Mouse (Mus musculus) layer of hippocampus, adult 9-10 months (tissue): ENCODE results near the gene Gsg1l2.

Experiments used
- DNase-seq: peaks from one replicate; pipeline ENCODE4 v3.0.0; 2022; ENCODE audit warnings: low spot score

Gene Gsg1l2

GRCm38 (mm10) chr11:67774379-67774778 is at the start of gene Gsg1l2:
Gene Gsg1l2, plus strand, starts transcription at chr11:67774608.
- DNase-seq, result no peak

DNA sequence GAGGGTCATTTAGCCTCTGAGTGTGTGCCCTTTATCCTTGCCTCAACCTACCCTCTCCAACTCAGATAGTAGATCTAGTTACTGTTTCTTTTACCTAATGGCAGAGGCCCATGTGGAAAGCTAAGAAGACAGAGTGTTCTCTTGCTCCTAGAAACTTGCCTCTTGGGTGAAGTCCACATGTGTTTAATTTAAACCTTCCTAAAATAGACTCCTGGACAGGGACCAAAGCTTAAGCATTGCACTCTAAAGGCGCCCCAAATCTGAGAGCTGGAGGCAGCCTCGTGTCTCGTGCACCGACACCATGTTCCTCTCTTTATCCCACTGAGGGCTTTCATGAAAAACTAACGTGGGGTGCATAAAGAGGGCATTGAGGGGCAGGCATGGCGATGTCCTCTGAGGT is 47.3 kb upstream of the Gsg1l2 start:
- no peak for DNase-seq

- DNase-seq, result no peak
Measured at GRCm38 (mm10) chr11:67728726-67729125, 45.7 kb upstream of the Gsg1l2 start.

GRCm38 (mm10) chr11:67731056-67731455 is 43.4 kb upstream of the Gsg1l2 start:
- DNase-seq, result no peak

GRCm38 (mm10) chr11:67733726-67734125 is 40.7 kb upstream of the Gsg1l2 start:
- DNase-seq, result no peak

DNA sequence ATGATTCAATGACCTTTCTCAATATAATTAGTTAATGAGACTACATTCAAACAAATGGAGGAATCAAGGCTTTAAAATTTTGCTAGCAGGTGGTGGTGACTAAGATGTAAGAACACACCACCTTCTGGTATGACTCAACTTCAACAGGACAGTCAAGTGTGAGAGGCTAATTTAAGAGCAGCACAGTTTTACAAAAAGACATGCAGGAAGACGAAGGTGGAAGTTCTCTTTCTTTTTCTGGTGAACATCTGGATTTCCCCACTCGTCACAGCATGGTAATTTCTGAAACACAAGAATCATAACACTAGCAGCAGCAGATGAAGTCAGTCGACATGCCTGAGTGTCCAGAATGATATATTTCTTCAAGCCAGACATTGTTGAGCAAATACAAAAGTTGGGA is 39.8 kb upstream of the Gsg1l2 start:
- DNase-seq, result no peak

DNA sequence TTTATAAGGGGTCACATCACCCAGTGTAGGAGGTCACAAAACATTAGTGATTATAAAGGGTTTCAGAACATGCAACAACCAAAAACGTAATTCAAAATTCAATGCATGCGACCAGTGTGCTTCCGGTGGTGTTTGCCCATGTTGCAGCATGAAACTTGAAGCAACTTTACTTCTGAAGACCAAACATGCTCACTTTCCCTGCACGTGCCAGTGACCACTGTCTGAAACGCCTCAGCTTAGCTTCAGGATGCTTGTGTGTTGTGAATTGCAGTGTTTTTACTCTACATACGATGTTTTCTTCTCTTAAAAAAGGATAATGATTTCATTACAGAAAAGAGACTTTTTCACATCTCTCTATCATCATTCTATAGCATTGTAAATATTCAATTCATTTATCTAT is 36.1 kb upstream of the Gsg1l2 start:
- DNase-seq, result no peak

DNA sequence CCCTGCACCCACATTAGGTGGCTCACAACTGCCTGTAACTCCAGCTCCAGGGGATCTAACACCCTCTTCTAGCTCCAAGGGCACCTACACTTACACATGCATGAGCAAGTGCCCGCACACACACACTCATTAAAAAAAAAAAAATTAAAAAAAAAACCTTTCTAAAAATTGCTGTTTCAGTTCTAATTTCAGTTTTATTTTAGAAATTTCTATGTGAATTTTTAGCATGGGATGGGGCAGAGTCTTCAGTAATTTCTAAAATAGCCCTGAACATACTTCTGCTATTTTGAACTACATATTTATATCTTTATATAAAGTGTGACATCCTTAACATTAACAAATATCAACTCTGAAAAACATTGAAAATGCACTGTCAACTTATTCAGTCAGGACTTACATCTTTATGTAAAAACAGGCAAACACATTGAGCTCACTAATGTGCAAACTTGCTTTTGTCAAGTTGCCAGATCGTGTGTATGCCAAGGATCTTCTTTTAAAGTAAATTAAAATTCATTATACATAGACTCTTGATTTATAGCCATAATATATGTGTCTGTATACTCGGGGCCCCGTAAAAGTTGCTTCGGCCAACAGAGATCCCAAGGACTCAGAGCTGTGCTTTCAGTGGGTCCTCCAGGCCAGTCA is 35.4 kb upstream of the Gsg1l2 start:
- no peak for DNase-seq

GRCm38 (mm10) chr11:67741569-67741968 is 32.8 kb upstream of the Gsg1l2 start:
- DNase-seq, result no peak

DNA sequence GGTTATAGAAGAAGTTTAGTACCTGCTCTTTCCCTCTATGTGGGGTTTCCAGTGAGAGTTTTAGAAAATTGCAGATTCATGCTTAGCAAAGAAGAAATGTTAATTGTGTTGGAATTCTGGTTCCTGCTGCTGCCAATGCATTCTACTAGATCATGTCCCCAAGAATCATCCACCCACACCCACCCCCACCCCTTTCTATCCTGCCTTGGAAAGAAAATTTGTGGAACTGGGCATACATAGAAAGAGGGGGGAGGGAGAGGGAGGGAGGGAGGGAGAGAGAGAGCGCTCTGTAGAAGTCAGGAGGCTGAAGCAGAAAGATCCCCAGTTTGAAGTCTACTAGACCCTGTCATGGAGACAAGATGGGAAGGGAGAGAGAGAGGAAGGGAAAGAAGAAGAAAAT is 18.1 kb upstream of the Gsg1l2 start:
- DNase-seq, result no peak

DNA sequence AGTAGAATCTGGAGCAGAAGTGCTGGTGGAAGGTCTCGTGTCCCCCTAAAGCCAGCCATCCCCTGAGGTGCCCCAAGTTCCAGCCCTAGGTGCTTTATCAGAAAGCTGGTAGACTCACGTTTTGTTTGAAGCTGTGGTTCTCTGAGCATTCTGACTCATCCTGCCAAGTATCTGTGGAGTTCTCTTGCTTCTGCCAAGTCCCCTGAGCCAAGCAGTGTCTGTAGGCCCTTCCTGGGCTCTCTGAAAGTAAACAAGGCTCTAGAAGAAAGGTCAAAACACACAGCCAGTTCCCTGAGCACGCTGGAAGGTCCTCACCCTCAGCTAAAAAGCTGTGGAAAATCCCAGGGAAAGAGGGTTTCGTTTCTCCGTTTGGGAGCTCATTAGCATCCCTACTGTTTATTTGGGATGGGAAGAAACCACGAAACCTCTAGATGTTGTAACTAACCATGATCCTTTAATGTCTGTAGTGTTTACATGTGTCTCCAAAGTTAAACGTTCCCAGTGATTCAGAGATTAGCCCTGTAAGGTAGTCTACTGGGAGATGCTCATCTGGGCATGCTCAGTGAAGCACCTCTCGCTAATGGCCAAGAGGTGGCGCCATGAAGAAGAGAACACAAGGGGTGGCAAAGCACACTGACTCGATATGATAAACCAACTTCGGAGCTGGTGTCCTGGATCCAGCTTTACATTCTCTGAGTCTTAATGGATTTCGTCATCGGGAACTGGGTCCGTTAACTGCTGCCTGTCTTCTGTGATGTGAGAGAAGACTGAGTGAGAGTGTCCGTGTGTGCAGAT is 16.8 kb upstream of the Gsg1l2 start:
- no peak for DNase-seq

DNA sequence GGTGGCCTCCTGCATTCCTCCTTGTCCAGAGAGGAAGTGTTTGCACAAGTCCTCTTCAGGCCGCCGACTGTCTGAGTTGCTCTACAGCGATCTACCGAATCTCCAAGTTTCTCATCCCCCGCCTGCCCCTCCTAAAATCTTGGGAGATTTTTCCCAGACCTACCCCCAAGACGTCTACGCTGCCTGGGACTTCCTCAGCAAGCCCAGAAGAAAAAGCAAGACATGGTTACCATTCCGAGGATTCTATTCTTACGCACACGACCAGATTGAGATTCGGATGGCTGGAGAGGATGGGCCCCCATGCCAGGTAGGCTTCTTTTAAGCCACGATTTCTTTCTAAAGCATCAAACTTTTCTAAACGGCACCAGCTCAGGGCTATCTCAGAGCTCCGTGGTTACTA is 3.4 kb upstream of the Gsg1l2 start, which contains the start of gene Glp2r:
Glp2r (minus strand) TSS at position 101 of the 400 bp plus-strand sequence.
- DNase-seq, result no peak

DNA sequence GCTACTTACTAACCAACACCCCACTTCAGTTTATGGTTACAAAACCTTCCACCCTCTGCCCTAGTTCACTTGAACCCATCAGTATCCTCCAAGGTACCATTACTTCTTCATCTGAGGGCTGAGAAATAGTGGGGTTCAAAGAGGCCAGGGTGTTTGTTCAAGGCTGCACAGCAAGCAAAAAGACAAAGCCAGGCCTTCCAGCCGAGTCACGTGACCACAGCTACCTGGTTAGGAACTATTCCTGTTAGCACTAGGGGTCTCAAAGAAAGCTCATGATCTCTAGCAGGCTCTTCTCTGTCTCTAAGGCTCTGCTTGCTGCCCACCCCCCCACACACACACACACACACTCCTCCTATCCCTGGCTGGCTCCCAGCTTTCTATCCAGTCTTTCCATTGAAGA is 2.7 kb upstream of the Gsg1l2 start:
- no peak for DNase-seq

- DNase-seq, result peak; percentile 39
Measured at GRCm38 (mm10) chr11:67772577-67772976, 1.8 kb upstream of the Gsg1l2 start.

DNA sequence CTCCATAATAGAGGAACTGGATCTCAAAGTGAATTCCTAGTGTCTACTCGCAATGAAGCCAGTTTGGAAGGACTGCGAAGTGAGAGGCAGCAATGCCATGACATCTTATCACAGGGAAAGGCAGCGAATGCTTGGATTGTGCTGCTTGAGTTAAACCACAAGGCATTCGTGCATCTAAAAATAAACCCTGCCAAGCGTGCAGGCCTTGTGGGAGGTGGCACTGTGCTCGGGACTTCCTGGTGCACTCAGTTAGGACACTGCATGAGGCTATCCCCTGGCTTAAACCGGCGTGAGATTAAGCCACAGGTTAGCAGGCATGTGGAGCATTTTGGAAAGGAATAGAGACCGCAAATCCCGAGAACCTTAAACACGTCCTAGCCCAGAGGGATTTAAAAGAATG is 15.8 kb downstream of the Gsg1l2 start:
- no peak for DNase-seq

DNA sequence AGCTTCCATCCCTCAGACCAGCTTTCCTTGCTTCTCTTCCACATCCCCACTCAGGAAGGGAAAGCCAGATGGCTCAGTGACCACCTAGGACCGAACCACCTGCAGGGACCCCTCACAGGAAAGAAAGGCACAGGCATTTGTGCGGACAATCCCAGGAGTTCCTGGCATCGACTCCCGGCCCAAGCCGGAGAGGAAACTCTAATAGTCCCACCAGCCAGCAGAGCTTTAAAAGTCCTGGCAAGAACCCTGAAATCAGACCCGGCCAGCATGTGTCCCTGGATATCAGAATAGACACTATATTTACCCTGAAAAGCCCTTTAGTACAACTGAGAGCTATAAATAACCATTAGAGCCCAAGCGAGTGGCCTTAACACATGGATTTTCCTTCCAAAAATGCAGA is 23.5 kb downstream of the Gsg1l2 start, which contains the start of gene Dhrs7c:
Dhrs7c (plus strand) TSS at position 257 of the 400 bp plus-strand sequence.
- DNase-seq, result no peak

DNA sequence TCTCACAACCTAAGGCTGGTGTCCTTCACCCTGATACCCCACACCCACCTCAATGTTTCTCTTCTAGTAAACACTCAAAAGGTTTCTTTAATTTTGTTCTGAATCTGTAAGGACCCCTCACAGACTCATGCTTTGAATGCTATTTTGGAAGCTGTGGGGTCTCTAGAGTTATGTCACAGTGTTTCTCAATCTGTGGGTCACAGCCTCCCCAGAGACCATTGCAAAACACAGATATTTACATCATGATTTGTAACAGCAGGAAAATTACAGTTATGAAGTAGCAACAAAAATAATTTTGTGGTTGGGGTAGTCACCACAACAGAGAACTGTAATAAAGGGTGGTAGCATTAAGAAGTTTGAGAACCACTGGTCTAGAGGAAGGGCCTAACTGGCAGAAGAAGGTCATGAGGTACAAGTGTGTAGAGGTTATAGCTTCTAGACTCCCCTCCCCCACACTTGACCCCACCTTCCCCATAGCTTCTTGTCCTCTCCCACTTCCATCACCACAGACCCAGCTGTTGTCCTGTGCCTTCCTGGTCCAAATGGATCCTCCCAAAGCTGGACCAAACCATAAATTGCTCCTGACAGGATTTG is 25.8 kb downstream of the Gsg1l2 start:
- DNase-seq, result no peak

DNA sequence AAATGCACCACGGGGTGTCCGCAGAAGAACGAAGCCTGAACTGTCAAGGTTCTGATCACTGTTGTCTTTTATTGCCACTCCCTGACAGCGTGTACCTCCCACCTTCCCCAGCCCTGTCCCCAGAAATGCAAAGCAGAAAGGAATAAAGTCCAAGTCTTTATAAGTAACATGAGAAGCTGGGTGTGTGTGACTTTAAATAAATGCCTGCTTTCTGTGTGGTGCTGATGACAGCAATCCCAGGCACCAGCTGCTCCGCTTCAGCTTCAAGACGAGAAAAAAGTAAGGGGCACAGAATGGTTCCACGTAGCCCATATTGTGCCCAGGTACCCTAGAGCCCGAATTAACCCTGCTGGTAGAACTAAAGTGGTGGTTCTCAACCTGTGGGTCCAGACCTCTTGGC is 26.8 kb downstream of the Gsg1l2 start:
- DNase-seq, result no peak

GRCm38 (mm10) chr11:67805538-67805937 is 31.1 kb downstream of the Gsg1l2 start:
- DNase-seq, result no peak

DNA sequence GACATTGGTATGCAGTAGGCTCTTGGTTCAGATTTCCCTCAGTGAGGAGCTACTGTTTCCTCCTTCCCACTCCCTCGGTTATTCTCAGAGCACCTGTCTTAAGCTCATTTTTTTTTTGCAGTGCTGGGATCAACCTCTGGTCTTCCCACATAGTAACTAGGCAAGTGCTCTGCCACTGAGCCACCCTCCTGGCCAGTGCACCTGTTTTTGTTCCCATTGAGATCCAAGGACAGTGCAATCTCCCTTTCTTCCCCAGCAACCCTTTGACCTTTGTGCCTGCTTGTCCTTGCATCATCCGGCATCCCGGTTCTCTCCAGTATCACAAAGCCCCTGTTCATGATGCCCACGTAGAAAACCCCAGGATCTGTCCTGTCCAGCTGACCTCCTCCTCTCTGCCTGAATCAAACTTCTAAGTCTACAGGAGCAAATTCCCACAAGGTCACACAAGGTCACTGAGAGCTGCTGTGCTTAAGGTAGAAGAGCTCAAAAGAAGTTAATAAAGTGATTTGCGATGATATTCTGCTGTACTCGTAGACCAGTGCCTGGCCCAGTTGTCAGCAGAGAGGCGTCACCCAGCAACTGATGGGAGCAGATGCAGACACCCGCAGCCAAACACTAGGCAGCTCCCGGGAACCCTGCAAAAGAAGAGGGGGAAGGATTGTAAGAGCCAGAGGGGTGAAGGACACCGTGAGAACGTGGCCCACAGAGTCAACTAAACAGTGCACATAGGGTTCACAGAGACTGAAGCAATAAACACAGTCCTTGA is 32.6 kb downstream of the Gsg1l2 start:
- no peak for DNase-seq

DNA sequence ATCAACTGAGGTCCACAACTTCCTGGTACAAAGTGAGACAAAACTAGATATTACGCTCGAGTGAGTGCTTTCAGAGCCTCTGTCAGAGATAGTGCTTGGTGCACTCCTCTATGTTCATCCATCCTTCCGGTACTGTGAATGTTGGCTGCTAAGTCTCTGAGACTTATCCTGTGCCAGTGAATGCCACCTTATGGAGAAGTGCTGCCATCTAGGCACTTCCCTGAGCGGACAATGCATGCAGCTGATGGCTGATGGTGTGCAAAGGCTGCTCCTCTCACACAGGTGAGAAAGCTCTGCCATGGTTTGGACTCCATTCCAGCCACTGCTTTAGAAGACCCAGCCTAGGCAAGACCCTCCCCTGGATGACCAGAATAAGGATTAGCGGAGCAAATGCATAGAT is 33.6 kb downstream of the Gsg1l2 start:
- no peak for DNase-seq

- no peak for DNase-seq
Measured at GRCm38 (mm10) chr11:67811535-67811934, 37.1 kb downstream of the Gsg1l2 start.
